Mouse (Mus musculus): ENCODE results near the gene C1rl. TPM values are rescaled to one million over a fixed set of nuclear protein-coding genes. Genes with fewer than 3 reads are reported as not detected.
"Not testable (repeated sequence)": the region's sequence is repeated elsewhere in the genome, so short reads cannot be mapped to it uniquely, and the experiment has no call there.

The C1rl gene
- polyA plus RNA-seq, 1 experiment from 2014 or later = 0.39 TPM

DNA sequence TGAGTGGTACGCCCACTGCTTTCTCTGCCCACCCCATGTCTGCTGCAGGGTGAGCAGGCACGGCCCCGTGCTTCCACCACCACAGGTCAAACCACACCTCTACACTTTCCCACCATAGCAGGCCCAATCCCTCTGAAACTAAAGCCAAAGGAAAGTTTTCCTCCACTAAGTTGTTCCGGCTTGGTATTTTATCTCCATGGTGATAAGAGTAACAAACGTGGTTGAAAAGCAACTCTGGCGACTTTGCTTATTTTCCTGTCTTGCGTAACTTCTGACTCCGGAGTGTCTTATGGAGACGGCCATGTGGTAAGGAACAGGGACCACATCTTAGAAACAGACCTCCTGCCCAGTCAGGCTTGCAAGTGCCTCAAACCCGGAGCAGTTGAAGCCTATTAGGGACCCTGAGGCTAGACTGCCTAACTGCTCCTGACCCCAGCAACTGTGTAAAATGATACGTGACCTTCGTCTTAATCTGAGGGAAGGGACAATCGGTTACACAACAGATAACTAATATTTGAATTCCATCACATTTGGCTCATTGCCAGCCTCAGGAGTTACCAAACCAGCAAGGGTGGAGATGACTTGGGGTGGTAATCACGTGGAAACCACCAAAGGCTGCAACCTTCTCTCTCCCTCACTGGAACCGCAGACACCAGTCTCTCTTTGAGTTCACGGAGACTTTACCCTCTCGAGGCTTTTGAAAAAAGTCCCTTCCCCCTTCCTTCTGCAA, 14.8 kb upstream of the C1rl start:
- Histone ChIP-seq H3K9ac (ENCODE audit: low read depth, low read length) (no peak overlapping the region), H3K4me2 (ENCODE audit: low read length) (no peak overlapping the region), H3K27me3 (replicated peaks; ENCODE audit: control insufficient read depth, insufficient read depth, low read length) (no peaks in the 10 kb centered on the region; the same call in 1 of the 2 replicates), H3K9me3 (ENCODE audit: control insufficient read depth, low read length) (no peaks in the 10 kb centered on the region), H3K27ac (ENCODE audit: low read depth, low read length) (no peak overlapping the region), H3K4me1 (ENCODE audit: control insufficient read depth, insufficient read depth, low read depth, low read length) (no peaks in the 10 kb centered on the region), H3K36me3 (ENCODE audit: control insufficient read depth, insufficient read depth, low read length) (no peaks in the 10 kb centered on the region), H3K4me3 (ENCODE audit: low read length) (no peak overlapping the region)
- ATAC-seq = no peak
- WGBS = 80% methylated on average over 17 of the region's 17 CpGs

DNA sequence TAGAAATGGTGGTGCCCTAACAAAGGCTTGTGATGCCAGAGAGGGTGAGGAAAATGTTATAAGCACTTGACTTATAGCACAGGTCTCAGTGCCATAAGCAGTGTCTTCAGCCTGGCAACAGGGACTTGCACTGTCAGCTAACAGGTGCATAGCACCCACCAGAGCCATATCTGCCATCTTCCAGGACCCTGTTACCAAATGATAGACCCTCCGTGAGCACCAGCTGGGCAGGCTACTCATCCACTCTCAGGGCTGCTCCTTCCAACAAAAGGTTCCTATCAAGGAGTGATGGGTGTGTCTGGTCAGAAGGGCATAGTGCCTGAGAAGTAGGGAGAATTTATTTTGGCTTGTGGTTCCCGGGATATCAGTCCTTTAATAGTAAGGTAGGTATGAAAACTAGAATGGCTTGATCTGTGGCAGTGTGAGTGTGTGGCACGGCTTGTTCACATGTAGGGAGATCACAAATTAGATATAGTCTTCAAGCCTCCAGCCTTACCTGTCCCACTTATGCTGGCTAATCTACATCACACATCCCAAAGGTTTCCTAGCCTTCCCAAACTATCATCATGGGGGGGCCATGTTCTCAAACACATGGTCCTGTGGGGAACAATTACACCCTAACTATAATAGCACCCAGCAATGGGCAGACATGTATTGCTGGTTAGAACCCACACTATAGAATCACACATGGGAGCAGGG, 13.9 kb upstream of the C1rl start:
- no peak for ATAC-seq
- Histone ChIP-seq H3K36me3 (ENCODE audit: control insufficient read depth, insufficient read depth, low read length) (no peaks in the 10 kb centered on the region), H3K4me3 (ENCODE audit: low read length) (no peak overlapping the region), H3K4me1 (ENCODE audit: control insufficient read depth, insufficient read depth, low read depth, low read length) (no peaks in the 10 kb centered on the region), H3K4me2 (ENCODE audit: low read length) (no peak overlapping the region), H3K9ac (ENCODE audit: low read depth, low read length) (no peak overlapping the region), H3K9me3 (ENCODE audit: control insufficient read depth, low read length) (no peaks in the 10 kb centered on the region), H3K27me3 (replicated peaks; ENCODE audit: control insufficient read depth, insufficient read depth, low read length) (no peaks in the 10 kb centered on the region), H3K27ac (ENCODE audit: low read depth, low read length) (no peak overlapping the region)
- 96% methylated on average over 3 of the region's 3 CpGs for WGBS

DNA sequence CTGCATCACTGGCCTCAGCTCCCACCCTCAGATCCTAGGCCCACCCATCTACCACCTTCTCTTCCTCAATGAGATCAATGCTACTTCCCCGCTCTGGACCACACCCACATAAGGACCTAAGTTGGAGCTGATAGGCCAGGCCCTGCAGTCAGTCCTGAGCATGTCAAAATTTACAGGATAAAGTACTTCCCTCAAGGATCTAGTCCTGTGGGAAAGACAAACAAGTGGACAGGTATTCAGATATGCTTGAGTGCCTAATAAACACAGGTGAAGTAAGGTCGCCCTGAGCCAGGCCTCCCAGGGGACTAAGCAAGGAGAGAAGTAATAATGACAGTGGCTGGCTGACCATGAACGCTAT, 13.4 kb upstream of the C1rl start:
- no peak overlapping the region for H3K27ac ChIP-seq (ENCODE audit: low read depth, low read length)
- H3K4me2 ChIP-seq (ENCODE audit: low read length) = no peak overlapping the region
- no peaks in the 10 kb centered on the region for H3K9me3 ChIP-seq (ENCODE audit: control insufficient read depth, low read length)
- H3K4me3 ChIP-seq (ENCODE audit: low read length) = no peak overlapping the region
- no peaks in the 10 kb centered on the region for H3K4me1 ChIP-seq (ENCODE audit: control insufficient read depth, insufficient read depth, low read depth, low read length)
- no peaks in the 10 kb centered on the region for H3K27me3 ChIP-seq (replicated peaks; ENCODE audit: control insufficient read depth, insufficient read depth, low read length)
- no peak overlapping the region for H3K9ac ChIP-seq (ENCODE audit: low read depth, low read length)
- H3K36me3 ChIP-seq (ENCODE audit: control insufficient read depth, insufficient read depth, low read length) = no peaks in the 10 kb centered on the region
- no peak; the same call in 1 of the 2 replicates for ATAC-seq
- WGBS = 90% methylated on average over 3 of the region's 3 CpGs

DNA sequence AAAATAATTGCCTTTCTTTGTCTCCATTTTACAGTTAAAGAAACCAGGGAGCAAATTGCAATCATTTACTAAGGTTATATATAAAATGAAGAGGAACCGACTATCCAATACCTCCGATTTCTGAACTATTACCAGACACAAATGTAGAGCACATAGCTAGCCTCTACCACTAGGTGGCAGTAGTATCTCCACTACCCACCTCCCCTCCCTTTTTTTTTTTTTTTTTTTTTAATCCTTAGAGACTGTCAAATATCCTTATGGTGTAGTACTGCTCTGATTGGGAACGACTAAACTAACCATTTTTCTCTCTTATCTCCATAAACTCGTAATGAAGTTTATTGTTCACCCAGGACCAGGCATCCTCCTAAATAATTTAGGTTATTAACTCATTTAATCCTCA, 12.6 kb upstream of the C1rl start:
- H3K9ac ChIP-seq (ENCODE audit: low read depth, low read length) = no peak overlapping the region
- no peaks in the 10 kb centered on the region for H3K27me3 ChIP-seq (replicated peaks; ENCODE audit: control insufficient read depth, insufficient read depth, low read length)
- no peaks in the 10 kb centered on the region for H3K36me3 ChIP-seq (ENCODE audit: control insufficient read depth, insufficient read depth, low read length)
- H3K27ac ChIP-seq (ENCODE audit: low read depth, low read length) = no peak overlapping the region
- H3K4me2 ChIP-seq (ENCODE audit: low read length) = no peak overlapping the region
- 50% methylated on average over 4 of the region's 4 CpGs for WGBS
- H3K9me3 ChIP-seq (ENCODE audit: control insufficient read depth, low read length) = no peaks in the 10 kb centered on the region
- no peaks in the 10 kb centered on the region for H3K4me1 ChIP-seq (ENCODE audit: control insufficient read depth, insufficient read depth, low read depth, low read length)
- no peak overlapping the region for H3K4me3 ChIP-seq (ENCODE audit: low read length)
- ATAC-seq = 0 out of 2 replicates have a peak, but pooled peaks have one; percentile 18

DNA sequence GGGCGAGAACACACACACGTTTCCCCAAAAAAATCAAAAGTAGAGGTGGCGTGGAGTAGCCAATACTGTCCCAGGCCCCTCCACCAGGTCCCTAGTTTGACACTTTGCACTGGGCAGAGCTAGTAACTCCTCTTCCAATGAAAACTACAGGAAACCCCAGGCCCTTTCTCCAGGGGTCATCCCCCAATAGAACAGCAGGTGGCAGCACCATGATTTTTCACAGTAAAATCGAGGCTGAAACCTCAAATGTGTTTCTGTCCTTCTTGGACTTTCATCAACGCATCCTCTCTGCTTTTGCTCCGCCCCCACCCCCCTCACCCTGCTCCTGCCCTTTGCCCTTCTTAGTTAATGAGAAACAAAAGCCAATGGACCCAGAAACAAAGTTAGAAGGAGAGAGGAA, 11.3 kb upstream of the C1rl start:
- WGBS = 32% methylated on average over 6 of the region's 6 CpGs
- no peaks in the 10 kb centered on the region for H3K36me3 ChIP-seq (ENCODE audit: control insufficient read depth, insufficient read depth, low read length)
- H3K4me2 ChIP-seq (ENCODE audit: low read length) = no peak overlapping the region
- H3K9me3 ChIP-seq (ENCODE audit: control insufficient read depth, low read length) = no peaks in the 10 kb centered on the region
- H3K27me3 ChIP-seq (replicated peaks; ENCODE audit: control insufficient read depth, insufficient read depth, low read length) = no peaks in the 10 kb centered on the region
- no peak overlapping the region for H3K27ac ChIP-seq (ENCODE audit: low read depth, low read length)
- no peak overlapping the region for H3K9ac ChIP-seq (ENCODE audit: low read depth, low read length)
- no peaks in the 10 kb centered on the region for H3K4me1 ChIP-seq (ENCODE audit: control insufficient read depth, insufficient read depth, low read depth, low read length)
- no peak overlapping the region for H3K4me3 ChIP-seq (ENCODE audit: low read length)
- ATAC-seq = no peak

DNA sequence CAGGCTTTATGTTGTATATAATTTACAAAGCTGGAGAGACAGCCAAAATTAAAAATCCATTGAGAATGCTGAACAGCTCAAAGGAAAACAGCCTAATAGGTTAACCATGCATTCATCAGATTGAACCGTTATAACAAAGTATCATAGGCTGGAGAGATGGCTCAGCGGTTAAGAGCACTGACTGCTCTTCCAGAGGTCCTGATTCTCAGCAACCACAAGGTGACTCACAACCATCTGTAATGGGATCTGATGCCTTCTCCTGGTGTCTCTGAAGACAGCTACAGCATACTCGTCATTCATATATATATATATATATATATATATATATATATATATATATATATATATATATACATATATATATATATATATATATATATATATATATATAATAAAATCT, 9.1 kb upstream of the C1rl start:
- H3K27ac ChIP-seq (ENCODE audit: low read depth, low read length); H3K9ac ChIP-seq (ENCODE audit: low read depth, low read length); H3K27me3 ChIP-seq (replicated peaks; ENCODE audit: control insufficient read depth, insufficient read depth, low read length); H3K4me2 ChIP-seq (ENCODE audit: low read length); H3K4me1 ChIP-seq (ENCODE audit: control insufficient read depth, insufficient read depth, low read depth, low read length); H3K9me3 ChIP-seq (ENCODE audit: control insufficient read depth, low read length); H3K4me3 ChIP-seq (ENCODE audit: low read length); ATAC-seq; H3K36me3 ChIP-seq (ENCODE audit: control insufficient read depth, insufficient read depth, low read length): not testable (repeated sequence)
- 85% methylated on average over 3 of the region's 3 CpGs for WGBS

DNA sequence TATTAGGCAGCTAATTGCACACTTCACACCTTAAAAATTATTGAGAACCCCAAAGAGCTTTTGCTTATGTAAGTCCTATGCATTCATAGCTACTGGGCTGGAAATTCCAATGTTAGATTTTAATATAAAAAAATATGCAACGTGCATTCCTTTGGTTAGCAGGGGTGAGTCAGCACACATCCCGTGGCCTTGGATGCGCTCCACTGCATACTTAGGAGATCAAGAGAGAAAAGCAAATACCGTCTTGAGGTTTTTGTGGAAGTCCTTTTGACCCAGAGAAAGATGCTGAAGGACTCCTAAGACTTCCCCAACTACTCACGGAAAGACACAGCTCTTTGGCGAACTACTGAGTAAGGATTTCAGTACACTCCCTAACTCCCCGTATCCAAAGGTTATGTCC, 8.1 kb upstream of the C1rl start:
- peak overlapping the region; percentile 61 for H3K4me2 ChIP-seq (ENCODE audit: low read length)
- no peak overlapping the region for H3K27ac ChIP-seq (ENCODE audit: low read depth, low read length)
- no peak overlapping the region for H3K9ac ChIP-seq (ENCODE audit: low read depth, low read length)
- no peak for ATAC-seq
- H3K27me3 ChIP-seq (replicated peaks; ENCODE audit: control insufficient read depth, insufficient read depth, low read length) = no peaks in the 10 kb centered on the region
- 80% methylated on average over 7 of the region's 7 CpGs for WGBS
- no peaks in the 10 kb centered on the region for H3K9me3 ChIP-seq (ENCODE audit: control insufficient read depth, low read length)
- H3K4me3 ChIP-seq (ENCODE audit: low read length) = no peak overlapping the region
- no peaks in the 10 kb centered on the region for H3K4me1 ChIP-seq (ENCODE audit: control insufficient read depth, insufficient read depth, low read depth, low read length)
- no peaks in the 10 kb centered on the region for H3K36me3 ChIP-seq (ENCODE audit: control insufficient read depth, insufficient read depth, low read length)

DNA sequence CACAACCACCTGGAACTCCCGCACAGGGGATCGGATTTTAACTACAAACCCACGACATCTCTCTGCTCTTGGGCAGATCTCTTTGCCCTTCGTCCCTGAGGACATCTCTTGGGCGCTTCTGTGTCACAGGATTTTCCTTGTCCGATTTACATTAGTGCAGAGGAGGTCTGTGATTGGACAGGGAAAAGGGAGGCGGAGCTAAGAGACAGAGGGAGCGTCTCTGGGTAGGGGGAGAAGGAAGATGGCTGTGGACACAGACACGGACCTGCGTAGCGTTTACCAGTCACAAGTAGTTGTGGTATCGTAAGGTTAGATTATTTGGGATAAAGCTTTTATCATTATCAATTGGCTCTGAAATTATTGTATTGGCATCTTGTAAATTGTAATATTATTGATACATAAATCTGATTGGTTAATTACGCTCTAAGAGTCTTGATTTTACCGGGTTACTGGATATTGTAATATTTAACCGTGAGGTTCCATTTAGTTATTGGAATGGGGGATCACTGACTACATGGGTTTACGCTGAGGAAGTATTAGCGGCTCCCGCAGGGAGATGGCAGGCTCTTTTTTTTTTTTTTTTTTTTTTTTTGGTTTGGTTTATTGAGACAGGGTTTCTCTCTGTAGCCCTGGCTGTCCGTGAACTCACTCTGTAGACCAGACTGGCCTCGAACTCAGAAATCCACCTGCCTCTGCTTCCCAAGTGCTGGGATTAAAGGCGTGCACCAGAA, 7.3 kb upstream of the C1rl start:
- peak overlapping the region; percentile 26; the same call in 1 of the 2 replicates for H3K27ac ChIP-seq (ENCODE audit: low read depth, low read length)
- ATAC-seq = peak; percentile 94

DNA sequence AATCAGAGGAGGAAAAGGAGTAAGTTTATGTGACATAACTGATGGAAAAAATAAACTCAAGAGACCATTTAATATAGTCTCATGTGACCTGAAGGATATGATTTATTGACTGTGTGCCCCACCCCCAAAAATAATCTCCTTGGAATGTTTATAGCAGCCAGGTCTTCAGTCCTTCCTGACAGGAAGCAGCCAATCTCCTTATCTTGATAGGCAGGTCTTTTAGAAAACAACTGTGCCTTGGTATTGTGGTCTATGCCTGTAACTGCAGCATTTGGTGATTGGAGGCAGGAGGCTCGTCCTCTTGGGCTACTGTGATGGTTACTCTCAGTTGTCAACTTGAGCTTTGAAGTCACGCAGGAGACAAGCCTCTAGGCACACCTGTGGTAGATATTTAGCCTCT, 5.4 kb upstream of the C1rl start:
- no peaks in the 10 kb centered on the region for H3K27me3 ChIP-seq (replicated peaks; ENCODE audit: control insufficient read depth, insufficient read depth, low read length)
- ATAC-seq = no peak

More for the DNA sequence above, 7.3 kb upstream of the C1rl start:
- no peaks in the 10 kb centered on the region for H3K9me3 ChIP-seq (ENCODE audit: control insufficient read depth, low read length)
- H3K27me3 ChIP-seq (replicated peaks; ENCODE audit: control insufficient read depth, insufficient read depth, low read length) = no peaks in the 10 kb centered on the region
- no peaks in the 10 kb centered on the region for H3K36me3 ChIP-seq (ENCODE audit: control insufficient read depth, insufficient read depth, low read length)
- WGBS = 30% methylated on average over 21 of the region's 21 CpGs
- no peaks in the 10 kb centered on the region for H3K4me1 ChIP-seq (ENCODE audit: control insufficient read depth, insufficient read depth, low read depth, low read length)
- peak overlapping the region; percentile 61 for H3K4me2 ChIP-seq (ENCODE audit: low read length)
- peak overlapping the region; percentile 35 for H3K4me3 ChIP-seq (ENCODE audit: low read length)
- H3K9ac ChIP-seq (ENCODE audit: low read depth, low read length) = no peak overlapping the region

More for the DNA sequence above, 5.4 kb upstream of the C1rl start:
- Histone ChIP-seq H3K36me3 (ENCODE audit: control insufficient read depth, insufficient read depth, low read length) (no peaks in the 10 kb centered on the region), H3K9me3 (ENCODE audit: control insufficient read depth, low read length) (no peaks in the 10 kb centered on the region), H3K4me3 (ENCODE audit: low read length) (no peak overlapping the region), H3K27ac (ENCODE audit: low read depth, low read length) (no peak overlapping the region), H3K9ac (ENCODE audit: low read depth, low read length) (no peak overlapping the region), H3K4me1 (ENCODE audit: control insufficient read depth, insufficient read depth, low read depth, low read length) (no peaks in the 10 kb centered on the region), H3K4me2 (ENCODE audit: low read length) (no peak overlapping the region)
- 61% methylated on average over 2 of the region's 2 CpGs for WGBS

All from hindbrain, embryonic 16.5 days (tissue).